Mouse (Mus musculus) thymus, postnatal 10 days (tissue): Measurements from ENCODE around the gene Usp10.

Experiments used
- DNase-seq, 2 experiments: peaks; one replicate each; pipeline ENCODE4 v3.0.0; 2021; ENCODE audit warnings: low spot score in 2 of 2

Usp10 gene

GRCm38 (mm10) chr8:119915298-119915697, 5.1 kb downstream of the Usp10 start:
- DNase-seq: no peak

DNA sequence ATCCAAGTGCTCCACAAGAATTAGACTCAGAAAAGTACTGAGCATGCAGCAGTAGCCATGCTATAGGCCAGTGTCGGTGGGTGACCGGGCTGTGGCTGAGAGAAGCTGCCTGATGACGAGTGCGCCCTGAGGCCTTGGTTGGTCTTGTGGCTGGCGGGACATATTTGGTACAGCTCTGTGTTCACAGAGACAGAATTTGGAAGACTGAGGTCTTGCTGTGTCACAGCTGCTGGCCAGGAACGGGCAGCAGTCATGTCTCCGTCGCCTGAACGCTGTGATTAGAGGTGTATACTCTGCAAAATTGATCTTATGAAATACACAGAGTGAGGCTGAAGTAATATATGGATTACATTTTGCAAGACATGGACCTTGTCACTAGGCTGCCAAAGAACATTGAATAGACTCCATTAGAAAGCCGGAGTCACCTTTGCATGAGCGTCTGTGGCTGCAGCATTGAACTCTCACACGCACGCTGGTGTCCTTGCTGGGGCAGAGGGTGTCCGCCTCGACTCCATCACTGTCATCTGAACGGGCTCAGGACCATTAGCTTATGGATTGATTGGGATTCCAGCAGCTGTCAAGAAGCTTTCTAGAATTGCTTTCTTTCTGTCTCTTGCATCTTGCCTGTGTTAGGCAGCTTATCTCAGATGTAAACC, 6.2 kb downstream of the Usp10 start:
- no peak for DNase-seq

DNA sequence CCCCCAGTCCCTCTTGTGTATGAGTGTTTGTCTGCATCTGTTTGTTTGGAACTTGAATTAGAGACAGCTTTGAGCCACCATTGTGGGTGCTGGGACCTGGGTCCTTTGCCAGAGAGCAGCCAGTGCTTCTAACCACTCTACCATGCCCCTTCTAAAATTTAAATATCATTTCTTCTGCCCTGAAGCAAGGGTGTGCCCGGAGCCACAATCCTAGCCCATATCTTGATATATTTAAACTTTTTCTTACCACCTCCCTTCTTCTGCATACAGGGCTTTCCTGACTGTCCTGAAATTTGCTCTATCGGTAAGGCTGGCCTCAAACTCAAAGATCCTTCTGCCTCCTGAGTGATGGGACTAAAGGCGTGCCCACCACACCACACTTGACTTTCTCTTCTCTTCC, 7.3 kb downstream of the Usp10 start:
- no peak for DNase-seq

- DNase-seq: no peak
These were observed 8.0 kb downstream of the Usp10 start for GRCm38 (mm10) chr8:119918155-119918567.

GRCm38 (mm10) chr8:119923259-119923658, 13.1 kb downstream of the Usp10 start:
- DNase-seq: no peak

- no peak for DNase-seq
These were observed 15.3 kb downstream of the Usp10 start for GRCm38 (mm10) chr8:119925428-119925827.

DNA sequence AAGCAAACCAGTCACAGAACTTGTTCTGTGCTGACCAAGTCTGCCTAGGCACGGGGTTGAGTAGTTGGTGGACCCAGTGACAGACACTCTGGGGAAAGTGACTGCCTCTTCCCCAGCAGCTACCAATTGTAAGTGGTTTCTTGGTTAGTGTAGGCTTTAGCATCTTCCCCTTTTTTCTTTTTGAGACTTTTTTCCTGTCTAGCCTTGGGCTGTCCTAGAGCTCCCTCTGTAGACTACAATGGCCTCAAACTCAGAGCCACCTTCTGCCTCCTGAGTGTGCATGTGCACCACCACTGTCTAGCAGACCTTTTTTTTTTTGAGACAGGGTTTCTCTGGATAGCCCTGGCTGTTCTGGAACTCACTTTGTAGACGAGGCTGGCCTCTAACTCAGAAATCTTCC, 16.3 kb downstream of the Usp10 start:
- peak; percentile 19 to 52 for DNase-seq

DNA sequence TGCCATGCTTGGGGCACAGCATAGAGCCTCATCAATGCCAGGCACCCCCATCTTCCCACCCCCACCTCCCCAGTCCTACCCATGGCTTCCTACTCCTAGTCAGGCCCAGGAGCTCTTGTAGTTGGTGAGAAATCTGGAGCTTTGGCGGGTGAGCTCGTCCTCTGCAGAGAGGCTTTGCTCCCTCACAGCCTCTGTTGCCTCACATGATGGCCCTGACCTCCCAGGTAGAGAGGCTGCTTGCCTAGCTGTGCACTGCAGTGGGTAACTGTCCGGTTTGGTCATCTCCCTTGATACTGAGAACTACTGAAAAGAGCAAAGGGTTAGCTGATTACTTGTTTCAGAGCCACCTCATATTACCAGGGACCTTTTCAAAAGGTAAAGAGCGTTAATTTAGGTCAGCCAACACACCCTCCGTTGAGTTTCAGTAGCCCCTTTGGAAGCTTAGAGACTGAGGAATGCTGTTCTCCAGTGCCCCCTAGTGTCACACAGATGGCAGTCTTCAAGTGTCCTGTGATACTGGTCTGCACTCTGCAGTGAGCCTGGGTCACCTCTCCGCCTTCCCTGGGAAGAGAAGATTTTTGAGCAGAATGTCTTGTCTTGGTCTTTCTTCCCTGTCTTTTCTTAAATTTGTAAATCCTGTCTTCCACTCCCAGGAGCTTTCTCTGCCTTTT, 17.4 kb downstream of the Usp10 start:
- peak in 1 of 2 experiments; percentile 44 for DNase-seq

DNA sequence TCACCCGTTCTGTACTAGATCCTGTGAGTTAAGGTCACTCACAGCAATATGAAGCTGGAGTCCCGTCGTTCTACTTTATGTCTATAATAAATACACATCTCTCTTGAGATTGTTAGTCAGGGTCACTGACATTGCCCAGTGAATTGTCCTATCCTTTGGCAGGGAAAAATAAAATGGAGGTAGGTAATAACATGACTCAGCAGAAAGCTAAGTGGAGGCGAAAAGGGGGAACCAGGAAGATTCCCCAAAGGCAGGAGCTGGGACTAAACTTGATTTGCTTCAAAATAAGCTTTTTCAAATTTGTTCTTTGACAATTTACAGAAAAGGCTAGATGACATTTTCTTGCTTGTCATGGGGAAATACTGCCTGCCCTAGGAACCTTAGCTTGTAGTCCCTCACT, 21.2 kb downstream of the Usp10 start:
- DNase-seq: no peak

GRCm38 (mm10) chr8:119933681-119934080, 23.5 kb downstream of the Usp10 start:
- DNase-seq: no peak

- no peak for DNase-seq
These were observed 25.4 kb downstream of the Usp10 start for GRCm38 (mm10) chr8:119935541-119935940.

- no peak for DNase-seq
These were observed 28.3 kb downstream of the Usp10 start for GRCm38 (mm10) chr8:119938481-119938880.

GRCm38 (mm10) chr8:119939336-119939735, 29.2 kb downstream of the Usp10 start:
- no peak for DNase-seq

DNA sequence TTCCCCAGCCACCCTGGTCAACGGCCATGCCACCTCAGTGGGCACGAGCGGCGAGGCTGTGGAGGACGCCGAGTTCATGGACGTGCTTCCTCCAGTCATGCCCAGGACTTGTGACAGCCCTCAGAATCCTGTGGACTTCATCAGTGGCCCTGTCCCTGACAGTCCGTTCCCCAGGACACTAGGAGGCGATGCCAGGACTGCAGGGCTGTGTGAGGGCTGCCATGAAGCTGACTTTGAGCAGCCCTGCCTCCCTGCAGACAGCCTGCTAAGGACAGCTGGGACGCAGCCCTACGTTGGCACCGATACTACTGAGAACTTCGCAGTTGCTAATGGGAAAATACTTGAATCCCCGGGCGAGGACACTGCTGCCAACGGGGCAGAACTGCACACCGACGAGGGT, 31.3 kb downstream of the Usp10 start:
- DNase-seq: no peak

DNA sequence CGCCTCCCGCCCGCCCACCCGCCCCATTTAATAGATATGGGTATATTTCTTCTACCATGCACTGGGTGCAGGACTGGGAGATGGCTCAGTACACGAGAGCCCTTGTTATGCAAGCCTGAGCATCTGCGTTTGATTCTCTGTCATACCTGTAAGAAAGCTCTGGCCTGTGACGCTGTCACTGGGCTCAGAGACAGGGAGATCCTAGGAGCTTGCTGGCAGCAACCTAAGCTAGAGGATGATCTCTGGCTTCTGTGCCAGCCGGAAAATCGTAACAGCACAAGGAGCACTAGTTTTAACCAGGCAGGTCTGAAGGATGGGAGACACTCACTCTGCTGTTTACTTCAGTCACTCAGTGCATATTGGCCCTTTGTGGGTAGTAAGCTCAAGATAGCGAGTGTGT, 33.5 kb downstream of the Usp10 start:
- DNase-seq: no peak

DNA sequence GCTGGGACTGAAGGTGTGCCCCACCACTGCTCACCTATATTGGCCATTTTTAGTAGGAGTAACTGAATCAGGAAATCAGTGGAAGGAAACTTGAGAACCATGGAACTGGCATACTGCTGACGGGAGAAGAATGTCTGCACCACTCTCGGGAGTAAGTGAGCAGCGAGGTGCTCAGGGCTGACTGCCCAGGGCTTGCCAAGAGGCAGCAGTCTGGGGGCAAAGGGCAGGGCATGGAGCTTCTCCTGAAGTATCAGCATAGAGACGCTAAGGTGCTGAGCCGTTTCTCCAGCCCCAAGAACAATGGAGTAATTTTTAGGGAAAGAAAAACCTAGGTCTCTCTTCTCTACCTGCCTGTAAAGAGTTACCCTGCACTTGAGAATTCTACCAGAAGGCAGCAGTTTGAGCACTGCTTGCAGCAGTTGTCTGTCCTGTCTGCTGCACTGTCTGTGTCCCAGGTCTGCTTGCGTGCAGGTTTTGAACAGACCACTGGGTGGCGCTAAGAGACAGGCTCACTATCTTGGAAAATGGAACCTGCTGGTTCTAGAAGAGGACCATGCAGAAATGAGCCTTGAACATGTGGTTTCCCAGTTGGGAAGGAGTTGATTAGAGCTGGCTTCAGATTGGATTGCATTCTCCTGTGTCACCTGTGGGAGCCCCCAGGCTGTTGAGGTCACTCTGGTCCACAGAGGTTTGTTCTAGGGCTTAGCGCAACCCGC, 34.1 kb downstream of the Usp10 start:
- peak; percentile 50 to 77 for DNase-seq

GRCm38 (mm10) chr8:119946326-119946865, 36.2 kb downstream of the Usp10 start:
- peak; percentile 12 to 18 for DNase-seq

- DNase-seq: no peak
These were observed 37.5 kb downstream of the Usp10 start for GRCm38 (mm10) chr8:119947653-119948052.

DNA sequence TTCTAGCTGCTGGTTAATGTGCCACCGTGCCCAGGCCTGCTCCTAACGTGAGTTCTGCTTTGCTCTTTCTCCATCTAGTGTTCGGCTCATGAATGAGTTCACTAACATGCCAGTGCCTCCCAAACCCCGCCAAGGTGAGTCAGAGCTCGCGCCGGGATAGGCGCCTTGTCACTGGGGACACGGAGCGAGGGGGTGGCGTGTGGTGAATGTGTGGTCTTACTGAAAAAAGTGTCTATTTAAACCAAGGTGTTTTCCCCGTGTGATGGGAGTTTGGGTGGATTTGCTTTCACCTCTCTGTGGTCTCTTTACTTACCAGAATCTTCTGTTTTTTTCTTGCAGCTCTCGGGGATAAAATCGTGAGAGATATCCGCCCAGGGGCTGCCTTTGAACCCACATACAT, 38.2 kb downstream of the Usp10 start:
- DNase-seq: no peak

- DNase-seq: no peak
These were observed 42.1 kb downstream of the Usp10 start for GRCm38 (mm10) chr8:119952282-119952681.

GRCm38 (mm10) chr8:119952747-119953146, 42.6 kb downstream of the Usp10 start:
- DNase-seq: no peak

- DNase-seq: no peak
These were observed 45.2 kb downstream of the Usp10 start for GRCm38 (mm10) chr8:119955333-119955732.

DNA sequence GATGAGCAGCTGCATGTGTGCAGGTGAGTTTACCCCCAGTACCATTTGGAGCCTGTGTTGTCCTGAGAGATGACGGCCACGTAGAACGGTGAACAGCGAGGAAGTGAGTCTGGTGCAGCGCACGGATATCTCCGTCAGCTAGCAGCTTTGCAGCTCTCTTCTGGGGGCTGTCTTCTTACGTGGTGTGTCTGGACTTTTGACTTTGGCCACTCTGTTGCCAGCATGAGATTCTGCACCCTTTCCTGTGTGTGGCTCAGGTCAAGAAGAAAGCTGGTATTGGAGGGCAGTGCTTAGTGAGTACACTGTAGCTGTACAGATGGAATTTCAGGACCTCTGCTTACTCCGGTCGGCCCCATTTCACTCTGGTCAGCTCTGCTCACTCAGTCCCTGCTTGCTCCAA, 47.9 kb downstream of the Usp10 start:
- DNase-seq: no peak
